Mouse (Mus musculus): ENCODE measurements at regions not wholly inside any gene's neighbourhood (a gene's known extent, or its start where the extent isn't known, plus 50 kb on each side); places are given as distances from the start of the nearest gene placed in this dataset.

- Histone ChIP-seq H3K9me3 (ENCODE audit: low read length) (no peaks in the 10 kb centered on the region), H3K27me3 (ENCODE audit: insufficient read depth, low read length) (0 out of 2 replicates have a peak, but pooled peaks cover 3% of the 10 kb centered on the region), H3K4me3 (replicated peaks; ENCODE audit: low read length) (no peak overlapping the region), H3K4me1 (replicated peaks; ENCODE audit: low read depth, low read length) (peaks cover 13% of the 10 kb centered on the region), H3K36me3 (ENCODE audit: insufficient read depth, low read length) (no peaks in the 10 kb centered on the region)
- no peak for TF ChIP-seq NANOG (IDR thresholded peaks at IDR 0.05; ENCODE audit: borderline replicate concordance, low read length)
- TF ChIP-seq CTCF (conservative IDR thresholded peaks at IDR 0.05; ENCODE audit: low read length): no peak
Observed at GRCm38 (mm10) chr11:19592506-19593355, 331.4 kb upstream of the Spred2 start.

GRCm38 (mm10) chr11:19595107-19595506, 329.1 kb upstream of the Spred2 start:
- H3K4me3 ChIP-seq (replicated peaks; ENCODE audit: low read length): no peak overlapping the region
- TF ChIP-seq POU5F1 (IDR thresholded peaks at IDR 0.05; ENCODE audit: borderline replicate concordance, low read length) (no peak), NANOG (IDR thresholded peaks at IDR 0.05; ENCODE audit: borderline replicate concordance, low read length) (no peak), CTCF (conservative IDR thresholded peaks at IDR 0.05; ENCODE audit: low read length) (no peak)
- peaks cover 13% of the 10 kb centered on the region for H3K4me1 ChIP-seq (replicated peaks; ENCODE audit: low read depth, low read length)
- H3K36me3 ChIP-seq (ENCODE audit: insufficient read depth, low read length): no peaks in the 10 kb centered on the region
- peaks cover 3% of the 10 kb centered on the region; the same call in 1 of the 2 replicates for H3K27me3 ChIP-seq (ENCODE audit: insufficient read depth, low read length)
- no peaks in the 10 kb centered on the region for H3K9me3 ChIP-seq (ENCODE audit: low read length)

- Histone ChIP-seq H3K4me3 (replicated peaks; ENCODE audit: low read length) (no peak overlapping the region), H3K9me3 (ENCODE audit: low read length) (no peaks in the 10 kb centered on the region), H3K4me1 (replicated peaks; ENCODE audit: low read depth, low read length) (peaks cover 13% of the 10 kb centered on the region), H3K27me3 (ENCODE audit: insufficient read depth, low read length) (peaks cover 3% of the 10 kb centered on the region; the same call in 1 of the 2 replicates), H3K36me3 (ENCODE audit: insufficient read depth, low read length) (no peaks in the 10 kb centered on the region)
- TF ChIP-seq NANOG (IDR thresholded peaks at IDR 0.05; ENCODE audit: borderline replicate concordance, low read length) (no peak), CTCF (conservative IDR thresholded peaks at IDR 0.05; ENCODE audit: low read length) (no peak), POU5F1 (IDR thresholded peaks at IDR 0.05; ENCODE audit: borderline replicate concordance, low read length) (no peak)
Observed at GRCm38 (mm10) chr11:19596336-19596735, 327.8 kb upstream of the Spred2 start.

- Histone ChIP-seq H3K27me3 (ENCODE audit: insufficient read depth, low read length) (peaks cover 3% of the 10 kb centered on the region; the same call in 1 of the 2 replicates), H3K9me3 (ENCODE audit: low read length) (0 out of 2 replicates have a peak, but pooled peaks cover 3% of the 10 kb centered on the region), H3K36me3 (ENCODE audit: insufficient read depth, low read length) (no peaks in the 10 kb centered on the region), H3K4me3 (replicated peaks; ENCODE audit: low read length) (no peak overlapping the region), H3K4me1 (replicated peaks; ENCODE audit: low read depth, low read length) (no peaks in the 10 kb centered on the region)
- no peak for TF ChIP-seq POU5F1 (IDR thresholded peaks at IDR 0.05; ENCODE audit: borderline replicate concordance, low read length)
- TF ChIP-seq NANOG (IDR thresholded peaks at IDR 0.05; ENCODE audit: borderline replicate concordance, low read length): no peak
- TF ChIP-seq CTCF (conservative IDR thresholded peaks at IDR 0.05; ENCODE audit: low read length): no peak
Observed at GRCm38 (mm10) chr11:19599433-19599832, 324.7 kb upstream of the Spred2 start.

- no peaks in the 10 kb centered on the region for H3K4me1 ChIP-seq (replicated peaks; ENCODE audit: low read depth, low read length)
- H3K4me3 ChIP-seq (replicated peaks; ENCODE audit: low read length): no peak overlapping the region
- no peaks in the 10 kb centered on the region for H3K36me3 ChIP-seq (ENCODE audit: insufficient read depth, low read length)
- 0 out of 2 replicates have a peak, but pooled peaks cover 3% of the 10 kb centered on the region for H3K9me3 ChIP-seq (ENCODE audit: low read length)
- H3K27me3 ChIP-seq (ENCODE audit: insufficient read depth, low read length): peaks cover 3% of the 10 kb centered on the region; the same call in 1 of the 2 replicates
- TF ChIP-seq POU5F1 (IDR thresholded peaks at IDR 0.05; ENCODE audit: borderline replicate concordance, low read length) (no peak), NANOG (IDR thresholded peaks at IDR 0.05; ENCODE audit: borderline replicate concordance, low read length) (no peak), CTCF (conservative IDR thresholded peaks at IDR 0.05; ENCODE audit: low read length) (no peak)
Observed at GRCm38 (mm10) chr11:19601216-19601938, 322.8 kb upstream of the Spred2 start.

- no peaks in the 10 kb centered on the region for H3K4me1 ChIP-seq (replicated peaks; ENCODE audit: low read depth, low read length)
- TF ChIP-seq CTCF (conservative IDR thresholded peaks at IDR 0.05; ENCODE audit: low read length): no peak
- TF ChIP-seq POU5F1 (IDR thresholded peaks at IDR 0.05; ENCODE audit: borderline replicate concordance, low read length): no peak
- no peak for TF ChIP-seq NANOG (IDR thresholded peaks at IDR 0.05; ENCODE audit: borderline replicate concordance, low read length)
- 0 out of 2 replicates have a peak, but pooled peaks cover 3% of the 10 kb centered on the region for H3K9me3 ChIP-seq (ENCODE audit: low read length)
- H3K36me3 ChIP-seq (ENCODE audit: insufficient read depth, low read length): no peaks in the 10 kb centered on the region
- peaks cover under 1% of the 10 kb centered on the region; the same call in 1 of the 2 replicates for H3K27me3 ChIP-seq (ENCODE audit: insufficient read depth, low read length)
- H3K4me3 ChIP-seq (replicated peaks; ENCODE audit: low read length): no peak overlapping the region
Observed at GRCm38 (mm10) chr11:19602496-19602895, 321.7 kb upstream of the Spred2 start.

- Histone ChIP-seq H3K4me1 (replicated peaks; ENCODE audit: low read depth, low read length) (no peaks in the 10 kb centered on the region), H3K4me3 (replicated peaks; ENCODE audit: low read length) (no peak overlapping the region), H3K27me3 (ENCODE audit: insufficient read depth, low read length) (no peaks in the 10 kb centered on the region), H3K36me3 (ENCODE audit: insufficient read depth, low read length) (no peaks in the 10 kb centered on the region), H3K9me3 (ENCODE audit: low read length) (0 out of 2 replicates have a peak, but pooled peaks cover 3% of the 10 kb centered on the region)
- TF ChIP-seq NANOG (IDR thresholded peaks at IDR 0.05; ENCODE audit: borderline replicate concordance, low read length) (no peak), CTCF (conservative IDR thresholded peaks at IDR 0.05; ENCODE audit: low read length) (no peak), POU5F1 (IDR thresholded peaks at IDR 0.05; ENCODE audit: borderline replicate concordance, low read length) (no peak)
Observed at GRCm38 (mm10) chr11:19605602-19606001, 318.6 kb upstream of the Spred2 start.

- TF ChIP-seq POU5F1 (IDR thresholded peaks at IDR 0.05; ENCODE audit: borderline replicate concordance, low read length) (no peak), NANOG (IDR thresholded peaks at IDR 0.05; ENCODE audit: borderline replicate concordance, low read length) (no peak), CTCF (conservative IDR thresholded peaks at IDR 0.05; ENCODE audit: low read length) (no peak)
- no peaks in the 10 kb centered on the region for H3K4me1 ChIP-seq (replicated peaks; ENCODE audit: low read depth, low read length)
- H3K4me3 ChIP-seq (replicated peaks; ENCODE audit: low read length): no peak overlapping the region
- no peaks in the 10 kb centered on the region for H3K27me3 ChIP-seq (ENCODE audit: insufficient read depth, low read length)
- H3K9me3 ChIP-seq (ENCODE audit: low read length): 0 out of 2 replicates have a peak, but pooled peaks cover 3% of the 10 kb centered on the region
- H3K36me3 ChIP-seq (ENCODE audit: insufficient read depth, low read length): no peaks in the 10 kb centered on the region
Observed at GRCm38 (mm10) chr11:19606943-19607342, 317.2 kb upstream of the Spred2 start.

Data from E14TG2a.4 (cell line).